Mouse (Mus musculus): ENCODE results near the gene Pctp. TPM values are rescaled to one million over a fixed set of nuclear protein-coding genes. Genes with fewer than 3 reads are reported as not detected.

The Pctp gene
- polyA plus RNA-seq, 1 experiment from 2014 or later, result 15.8 TPM

DNA sequence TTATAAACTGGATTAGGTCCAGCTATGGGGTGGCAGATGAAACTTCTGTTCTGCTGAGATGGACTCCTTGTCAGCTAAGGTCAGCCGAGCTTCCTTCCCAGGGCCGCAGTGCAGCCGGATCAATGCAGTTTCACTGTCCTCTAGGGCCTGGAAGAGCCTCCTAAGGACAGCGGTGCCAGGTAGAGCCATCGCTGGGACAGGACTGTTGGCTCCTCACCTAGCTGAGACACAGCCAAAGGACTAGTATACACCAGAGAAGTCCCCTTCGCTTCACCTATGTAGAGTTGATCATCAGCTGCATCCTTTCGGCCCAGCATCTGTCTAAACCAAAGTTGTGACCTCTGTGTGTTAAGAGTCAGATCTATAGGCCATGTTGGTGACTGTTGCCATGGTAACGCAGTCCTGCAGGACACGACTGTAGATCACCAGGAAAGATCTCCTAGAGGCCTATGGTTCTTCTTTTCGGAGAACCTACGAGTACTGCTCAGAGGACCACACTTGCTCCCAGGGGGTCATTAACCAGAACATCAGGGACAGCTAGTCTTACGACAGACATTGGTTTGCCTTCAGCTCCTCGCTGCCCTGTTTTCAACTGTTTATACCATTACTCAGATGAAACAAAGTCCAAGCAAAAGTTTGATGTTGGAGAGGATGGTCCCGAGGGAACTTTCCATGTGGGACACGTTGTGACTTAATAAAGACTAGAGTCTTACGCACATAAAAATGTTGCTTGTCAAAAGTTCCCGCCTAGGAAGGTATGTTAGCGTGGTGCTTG lies 3.5 kb downstream of the Pctp start:
- Histone ChIP-seq H3K4me2 (replicated peaks; ENCODE audit: low read depth, low read length) (no peak overlapping the region), H3K27ac (ENCODE audit: low read length) (no peak overlapping the region), H3K4me3 (ENCODE audit: low read length) (no peak overlapping the region), H3K9ac (replicated peaks; ENCODE audit: low read length) (no peak overlapping the region), H3K4me1 (ENCODE audit: insufficient read depth, low read length) (peaks cover 14% of the 10 kb centered on the region; the same call in 1 of the 2 replicates), H3K27me3 (ENCODE audit: insufficient read depth, low read length) (no peaks in the 10 kb centered on the region), H3K9me3 (ENCODE audit: low read length) (no peaks in the 10 kb centered on the region), H3K36me3 (ENCODE audit: insufficient read depth, low read length) (no peaks in the 10 kb centered on the region; the same call in 1 of the 2 replicates)
- WGBS, result 90% methylated on average over 18 of the region's 18 CpGs
- ATAC-seq (ENCODE audit: low FRiP score, low TSS enrichment), result no peak

DNA sequence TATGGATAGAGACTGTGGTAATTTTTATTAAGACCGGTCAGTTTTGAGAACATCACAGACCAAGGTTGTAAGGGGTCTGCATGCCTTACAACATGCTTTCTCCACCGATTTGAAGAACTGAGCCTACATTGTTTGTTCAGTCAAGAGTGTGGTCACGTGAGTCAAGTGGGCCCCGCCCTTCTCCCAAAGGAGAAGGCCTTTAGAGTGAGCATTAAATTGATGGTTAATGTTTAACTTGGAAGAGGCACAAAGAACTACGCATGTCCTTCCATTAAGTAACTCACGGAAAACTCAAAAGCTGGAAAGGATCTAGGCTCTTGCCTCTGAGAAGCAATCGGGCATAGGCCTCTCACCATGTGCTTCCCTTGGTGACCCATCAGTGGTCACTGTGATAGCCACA lies 5.8 kb downstream of the Pctp start:
- Histone ChIP-seq H3K27ac (ENCODE audit: low read length) (no peak overlapping the region), H3K4me2 (replicated peaks; ENCODE audit: low read depth, low read length) (no peak overlapping the region), H3K36me3 (ENCODE audit: insufficient read depth, low read length) (no peaks in the 10 kb centered on the region; the same call in 1 of the 2 replicates), H3K9me3 (ENCODE audit: low read length) (no peaks in the 10 kb centered on the region), H3K4me3 (ENCODE audit: low read length) (no peak overlapping the region), H3K4me1 (ENCODE audit: insufficient read depth, low read length) (peaks cover 7% of the 10 kb centered on the region; the same call in 1 of the 2 replicates), H3K27me3 (ENCODE audit: insufficient read depth, low read length) (no peaks in the 10 kb centered on the region), H3K9ac (replicated peaks; ENCODE audit: low read length) (no peak overlapping the region)
- 65% methylated on average over 7 of the region's 7 CpGs for WGBS
- 0 out of 2 replicates have a peak, but pooled peaks have one; percentile 49 for ATAC-seq (ENCODE audit: low FRiP score, low TSS enrichment)

DNA sequence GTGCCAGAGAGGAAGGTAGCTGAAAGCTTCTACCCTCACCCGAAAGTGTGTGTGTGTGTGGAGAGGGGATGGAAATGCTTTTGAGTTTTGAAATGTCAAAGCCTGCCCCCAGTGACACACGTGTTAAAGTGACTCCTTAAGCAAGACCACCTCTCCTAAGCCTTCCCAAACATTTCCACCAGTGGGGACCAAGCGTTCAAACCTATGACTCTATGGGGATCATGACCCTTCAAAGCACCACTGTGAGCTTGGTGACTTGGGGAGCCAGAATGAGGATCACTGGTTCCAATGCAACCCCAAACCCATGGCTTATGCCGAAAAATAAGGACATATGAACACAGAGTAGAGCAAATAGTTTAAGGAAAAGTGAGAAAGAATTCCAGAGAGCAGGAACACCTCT lies 6.3 kb downstream of the Pctp start:
- Histone ChIP-seq H3K4me2 (replicated peaks; ENCODE audit: low read depth, low read length) (no peak overlapping the region), H3K27me3 (ENCODE audit: insufficient read depth, low read length) (no peaks in the 10 kb centered on the region), H3K4me3 (ENCODE audit: low read length) (no peak overlapping the region), H3K4me1 (ENCODE audit: insufficient read depth, low read length) (peaks cover 2% of the 10 kb centered on the region; the same call in 1 of the 2 replicates), H3K27ac (ENCODE audit: low read length) (no peak overlapping the region), H3K9ac (replicated peaks; ENCODE audit: low read length) (no peak overlapping the region), H3K9me3 (ENCODE audit: low read length) (no peaks in the 10 kb centered on the region), H3K36me3 (ENCODE audit: insufficient read depth, low read length) (no peaks in the 10 kb centered on the region; the same call in 1 of the 2 replicates)
- 91% methylated on average over 4 of the region's 4 CpGs for WGBS
- ATAC-seq (ENCODE audit: low FRiP score, low TSS enrichment), result no peak

DNA sequence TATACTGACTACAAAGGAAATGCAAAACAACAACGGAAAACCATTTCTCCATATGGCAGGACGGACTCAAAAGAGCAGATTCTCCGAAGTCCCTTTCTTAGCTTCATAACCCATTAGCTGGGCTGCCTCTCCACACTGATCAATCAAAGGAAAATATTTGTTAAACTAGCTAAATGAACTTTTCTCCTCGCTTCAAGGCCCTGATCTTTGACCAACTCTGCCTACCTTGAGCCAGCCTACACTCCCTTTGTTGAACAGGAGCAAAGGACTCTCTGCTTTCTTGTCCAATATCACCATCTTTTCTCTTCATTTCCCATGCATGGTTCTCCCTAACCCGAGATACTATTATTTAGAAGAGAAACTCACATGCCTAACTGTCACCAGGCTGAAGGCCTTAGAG lies 7.1 kb downstream of the Pctp start:
- Histone ChIP-seq H3K4me1 (ENCODE audit: insufficient read depth, low read length) (no peaks in the 10 kb centered on the region), H3K4me3 (ENCODE audit: low read length) (no peak overlapping the region), H3K9me3 (ENCODE audit: low read length) (no peaks in the 10 kb centered on the region), H3K4me2 (replicated peaks; ENCODE audit: low read depth, low read length) (no peak overlapping the region), H3K9ac (replicated peaks; ENCODE audit: low read length) (no peak overlapping the region), H3K27me3 (ENCODE audit: insufficient read depth, low read length) (no peaks in the 10 kb centered on the region), H3K36me3 (ENCODE audit: insufficient read depth, low read length) (no peaks in the 10 kb centered on the region; the same call in 1 of the 2 replicates), H3K27ac (ENCODE audit: low read length) (no peak overlapping the region)
- no peak for ATAC-seq (ENCODE audit: low FRiP score, low TSS enrichment)
- WGBS, result 88% methylated on average over 5 of the region's 5 CpGs

DNA sequence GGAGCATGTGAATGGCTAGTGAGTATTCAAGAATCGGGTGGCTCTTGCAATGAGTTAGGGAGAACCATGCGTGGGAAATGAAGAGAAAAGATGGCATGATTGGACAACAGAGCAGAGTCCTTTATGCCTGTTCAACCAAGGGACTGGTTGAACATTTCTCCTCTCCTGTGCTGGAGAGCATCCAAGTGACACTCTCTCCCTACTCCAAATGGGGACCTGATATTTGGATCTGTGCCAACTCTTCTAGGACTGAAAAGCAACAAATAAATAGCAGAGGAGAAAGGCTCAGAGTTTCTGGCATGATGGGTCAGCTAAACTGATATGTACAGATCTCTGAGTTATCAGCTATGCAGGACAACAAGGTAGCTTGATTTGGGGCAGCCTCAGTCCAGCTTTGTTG lies 8.0 kb downstream of the Pctp start:
- no peaks in the 10 kb centered on the region for H3K4me1 ChIP-seq (ENCODE audit: insufficient read depth, low read length)
- H3K36me3 ChIP-seq (ENCODE audit: insufficient read depth, low read length), result no peaks in the 10 kb centered on the region; the same call in 1 of the 2 replicates
- no peaks in the 10 kb centered on the region for H3K9me3 ChIP-seq (ENCODE audit: low read length)
- WGBS, result 91% methylated on average over 2 of the region's 2 CpGs
- H3K9ac ChIP-seq (replicated peaks; ENCODE audit: low read length), result no peak overlapping the region
- no peak overlapping the region for H3K4me2 ChIP-seq (replicated peaks; ENCODE audit: low read depth, low read length)
- ATAC-seq (ENCODE audit: low FRiP score, low TSS enrichment), result no peak
- H3K4me3 ChIP-seq (ENCODE audit: low read length), result no peak overlapping the region
- no peaks in the 10 kb centered on the region for H3K27me3 ChIP-seq (ENCODE audit: insufficient read depth, low read length)
- no peak overlapping the region for H3K27ac ChIP-seq (ENCODE audit: low read length)

DNA sequence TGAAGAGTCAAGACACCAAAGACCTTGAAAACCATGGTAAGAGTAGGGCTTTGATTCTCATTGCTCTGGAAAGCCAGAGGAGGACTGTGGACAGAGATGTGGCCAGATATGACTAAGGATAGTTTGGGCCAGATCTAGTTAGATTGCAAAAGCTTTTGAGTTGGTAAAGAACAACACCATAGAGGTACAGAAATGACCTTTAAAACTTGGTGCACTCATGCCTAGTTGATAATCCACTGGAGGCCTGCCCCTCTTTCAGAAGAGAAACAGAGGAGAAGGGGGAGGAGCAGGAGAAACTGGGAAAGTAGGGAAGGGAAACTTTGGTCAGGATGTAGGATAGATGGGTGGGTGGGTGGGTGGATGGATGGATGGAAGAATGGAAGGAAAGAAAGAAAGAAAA lies 11.0 kb downstream of the Pctp start:
- no peak overlapping the region for H3K9ac ChIP-seq (replicated peaks; ENCODE audit: low read length)
- ATAC-seq (ENCODE audit: low FRiP score, low TSS enrichment), result no peak

DNA sequence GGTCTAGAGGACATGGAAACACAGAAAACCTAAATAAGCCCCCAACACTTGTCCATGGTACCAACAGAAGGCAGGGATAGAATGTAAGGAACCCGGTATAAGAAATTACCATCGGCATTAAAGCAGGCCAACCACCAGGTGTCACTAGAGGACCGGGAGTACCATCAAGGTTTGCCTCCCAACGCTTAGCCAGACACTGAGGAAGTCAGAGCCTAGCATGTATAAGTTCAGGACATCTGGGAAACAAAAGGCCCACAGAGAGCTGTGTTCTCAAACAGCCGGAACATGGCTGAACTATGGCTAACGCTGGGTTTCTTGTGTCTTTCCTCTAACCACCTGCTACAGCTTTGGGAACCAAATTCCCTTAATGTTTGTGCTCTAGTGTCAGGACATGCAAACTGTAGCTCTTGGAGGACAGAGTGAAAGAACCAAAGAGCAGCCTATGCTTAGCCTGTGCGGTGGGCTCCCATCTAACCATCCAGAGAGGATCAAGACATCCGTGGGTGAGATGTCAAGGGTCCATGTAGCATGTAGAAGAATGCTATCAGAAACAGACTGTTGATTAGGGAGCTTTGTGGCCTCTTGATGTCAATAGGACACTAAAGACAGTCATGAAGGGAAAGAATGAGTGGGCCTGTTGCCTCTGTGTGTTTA lies 13.6 kb downstream of the Pctp start:
- Histone ChIP-seq H3K36me3 (ENCODE audit: insufficient read depth, low read length) (no peaks in the 10 kb centered on the region), H3K4me1 (ENCODE audit: insufficient read depth, low read length) (0 out of 2 replicates have a peak, but pooled peaks cover 4% of the 10 kb centered on the region), H3K9ac (replicated peaks; ENCODE audit: low read length) (no peak overlapping the region), H3K4me3 (ENCODE audit: low read length) (no peak overlapping the region), H3K4me2 (replicated peaks; ENCODE audit: low read depth, low read length) (no peak overlapping the region), H3K27me3 (ENCODE audit: insufficient read depth, low read length) (no peaks in the 10 kb centered on the region), H3K9me3 (ENCODE audit: low read length) (no peaks in the 10 kb centered on the region), H3K27ac (ENCODE audit: low read length) (no peak overlapping the region)
- 21% methylated on average over 8 of the region's 8 CpGs for WGBS
- ATAC-seq (ENCODE audit: low FRiP score, low TSS enrichment), result peak; percentile 80

More for the DNA sequence above, 11.0 kb downstream of the Pctp start:
- H3K4me3 ChIP-seq (ENCODE audit: low read length), result no peak overlapping the region
- H3K27me3 ChIP-seq (ENCODE audit: insufficient read depth, low read length), result no peaks in the 10 kb centered on the region
- no peaks in the 10 kb centered on the region for H3K4me1 ChIP-seq (ENCODE audit: insufficient read depth, low read length)
- H3K4me2 ChIP-seq (replicated peaks; ENCODE audit: low read depth, low read length), result no peak overlapping the region
- no peak overlapping the region for H3K27ac ChIP-seq (ENCODE audit: low read length)
- H3K9me3 ChIP-seq (ENCODE audit: low read length), result no peaks in the 10 kb centered on the region
- H3K36me3 ChIP-seq (ENCODE audit: insufficient read depth, low read length), result no peaks in the 10 kb centered on the region

DNA sequence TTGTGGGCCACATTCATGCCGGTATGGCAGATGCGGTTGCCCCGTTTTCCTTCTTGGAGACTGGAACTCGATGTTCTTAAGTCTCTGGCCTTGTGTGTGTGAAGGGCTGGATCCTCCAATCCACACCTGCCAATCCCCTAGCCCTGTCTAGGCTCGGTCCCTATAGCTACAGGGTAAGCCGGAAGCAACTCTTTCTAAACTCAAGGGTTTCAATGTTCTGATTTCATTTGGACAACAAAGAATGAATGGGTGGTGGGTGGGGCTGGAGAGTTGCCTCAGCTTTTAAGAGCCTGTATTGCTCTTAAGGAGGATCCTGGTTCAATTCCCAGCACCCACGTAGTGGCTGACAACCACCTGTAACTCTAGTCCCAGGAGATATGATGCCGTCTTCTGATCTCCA lies 16.2 kb downstream of the Pctp start:
- H3K4me2 ChIP-seq (replicated peaks; ENCODE audit: low read depth, low read length), result no peak overlapping the region

DNA sequence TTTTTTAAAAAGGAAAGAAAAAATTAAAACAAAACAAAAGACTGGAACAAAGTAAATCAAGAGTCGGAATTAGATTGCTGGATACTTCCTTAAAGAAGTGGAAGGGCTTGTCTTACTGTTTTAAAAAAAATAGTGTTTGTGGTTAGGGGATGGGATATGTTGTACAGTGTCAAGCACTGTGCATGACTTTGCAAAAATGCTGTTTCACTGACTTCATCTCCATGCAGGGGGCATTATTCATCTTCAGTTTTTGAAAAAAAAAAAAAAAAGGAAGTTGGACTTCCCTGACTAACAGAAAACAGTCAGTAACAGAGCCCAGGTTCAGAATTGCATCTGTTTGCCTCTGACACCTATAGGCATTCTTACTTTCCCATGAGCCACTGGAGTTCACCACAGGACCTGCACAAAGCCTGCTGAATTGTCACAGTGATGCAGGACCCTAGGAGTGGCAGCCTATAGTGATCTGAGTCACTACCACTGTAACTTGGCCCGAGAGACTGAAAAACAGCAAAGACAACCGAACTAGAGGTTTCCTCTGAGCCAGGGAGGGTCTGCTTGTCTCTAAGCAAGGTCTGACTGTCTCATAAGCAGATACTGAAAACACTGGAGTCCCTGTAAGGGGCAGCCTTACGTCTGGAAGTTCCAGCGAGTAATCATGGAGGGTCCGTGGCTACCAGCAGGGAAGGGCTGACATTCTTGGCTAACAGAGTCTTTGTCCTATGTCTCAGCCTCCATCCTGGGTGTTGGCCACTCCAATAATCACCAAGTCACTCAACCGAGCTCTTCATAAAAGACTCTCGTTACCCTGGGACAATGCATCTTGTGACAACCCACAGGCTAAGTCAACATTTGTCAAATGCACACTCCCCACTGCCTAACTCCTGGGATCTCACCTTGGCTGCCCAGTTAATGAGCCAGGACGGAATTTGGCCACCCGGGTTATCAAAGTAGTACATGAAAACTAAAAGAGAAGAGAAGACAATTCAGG lies 17.2 kb downstream of the Pctp start:
- ATAC-seq (ENCODE audit: low FRiP score, low TSS enrichment), result peak; percentile 52; the same call in 1 of the 2 replicates
- H3K36me3 ChIP-seq (ENCODE audit: insufficient read depth, low read length), result no peaks in the 10 kb centered on the region
- no peaks in the 10 kb centered on the region for H3K9me3 ChIP-seq (ENCODE audit: low read length)
- H3K27ac ChIP-seq (ENCODE audit: low read length), result no peak overlapping the region
- H3K9ac ChIP-seq (replicated peaks; ENCODE audit: low read length), result no peak overlapping the region
- H3K4me2 ChIP-seq (replicated peaks; ENCODE audit: low read depth, low read length), result peak overlapping the region; percentile 14; the same call in 1 of the 2 replicates
- WGBS, result 35% methylated on average over 10 of the region's 10 CpGs
- no peak overlapping the region for H3K4me3 ChIP-seq (ENCODE audit: low read length)
- 0 out of 2 replicates have a peak, but pooled peaks cover 4% of the 10 kb centered on the region for H3K4me1 ChIP-seq (ENCODE audit: insufficient read depth, low read length)
- no peaks in the 10 kb centered on the region for H3K27me3 ChIP-seq (ENCODE audit: insufficient read depth, low read length)

More for the DNA sequence above, 16.2 kb downstream of the Pctp start:
- Histone ChIP-seq H3K4me1 (ENCODE audit: insufficient read depth, low read length) (0 out of 2 replicates have a peak, but pooled peaks cover 4% of the 10 kb centered on the region), H3K27me3 (ENCODE audit: insufficient read depth, low read length) (no peaks in the 10 kb centered on the region), H3K4me3 (ENCODE audit: low read length) (no peak overlapping the region), H3K9ac (replicated peaks; ENCODE audit: low read length) (no peak overlapping the region), H3K27ac (ENCODE audit: low read length) (no peak overlapping the region), H3K36me3 (ENCODE audit: insufficient read depth, low read length) (no peaks in the 10 kb centered on the region), H3K9me3 (ENCODE audit: low read length) (no peaks in the 10 kb centered on the region)
- ATAC-seq (ENCODE audit: low FRiP score, low TSS enrichment), result no peak
- 91% methylated on average over 8 of the region's 8 CpGs for WGBS
